Mouse (Mus musculus) liver, postnatal 0 days (tissue): Measurements from ENCODE around the gene Abi1. TPM values are rescaled to one million over a fixed set of nuclear protein-coding genes. Genes with fewer than 3 reads are reported as not detected.

ENCODE experiments used
- ATAC-seq: fragments of 200-750 bp; cut with Nextera tagmentation; 2 replicates; pipeline ENCODE4 v1.8.0; 2017; ENCODE audit warnings: mild to moderate bottlenecking, moderate library complexity
- DNase-seq: peaks from one replicate; pipeline ENCODE4 v3.0.0-alpha.2; 2016
- H3K27ac ChIP-seq: fragments of 300-500 bp; sonication (generic); 2 replicates; pipeline ENCODE4 v1.5.1; 2014; ENCODE audit warnings: antibody characterized with exemption, moderate library complexity, mild to moderate bottlenecking, low read depth
- H3K27me3 ChIP-seq: fragments of 300-500 bp; sonication (generic); 2 replicates; pipeline ENCODE4 v1.6.1; 2014; ENCODE audit warnings: low read length, control low read depth, mixed read lengths; ENCODE audit not compliant: insufficient read depth
- H3K36me3 ChIP-seq: fragments of 300-500 bp; sonication (generic); replicated peaks from 2 replicates; pipeline ENCODE4 v1.6.1; 2014; ENCODE audit warnings: mild to moderate bottlenecking, control low read depth, low read length, moderate library complexity, mixed read lengths; ENCODE audit not compliant: insufficient read depth
- H3K4me1 ChIP-seq: fragments of 300-500 bp; sonication (generic); 2 replicates; pipeline ENCODE4 v1.6.1; 2014; ENCODE audit warnings: antibody characterized with exemption, mild to moderate bottlenecking, control low read depth; ENCODE audit not compliant: insufficient read depth
- H3K4me2 ChIP-seq: fragments of 300-500 bp; sonication (generic); 2 replicates; pipeline ENCODE4 v1.6.1; 2014; ENCODE audit warnings: low read depth, mild to moderate bottlenecking, low read length, moderate library complexity, mixed read lengths
- H3K4me3 ChIP-seq: fragments of 300-500 bp; sonication (generic); 2 replicates; pipeline ENCODE4 v1.5.1; 2014; ENCODE audit warnings: low read depth, low read length
- H3K9ac ChIP-seq: fragments of 300-500 bp; sonication (generic); replicated peaks from 2 replicates; pipeline ENCODE4 v1.6.1; 2014; ENCODE audit warnings: mild to moderate bottlenecking, moderate library complexity
- H3K9me3 ChIP-seq: fragments of 300-500 bp; sonication (generic); 2 replicates; pipeline ENCODE4 v1.6.1; 2016; ENCODE audit warnings: mild to moderate bottlenecking, control low read depth, low read length, mixed read lengths
- CTCF ChIP-seq: sonication (generic); IDR thresholded peaks from 2 replicates; pipeline ENCODE4 v1.5.1; 2016; ENCODE audit warnings: antibody characterized with exemption, low read depth
- EP300 ChIP-seq: IDR thresholded peaks from 2 replicates; pipeline ENCODE4 v1.6.1; 2016; ENCODE audit warnings: antibody characterized with exemption, low read depth, mild to moderate bottlenecking
- WGBS: fragments of 180-500 bp; shearing (Covaris S2); extraction: QIAGEN DNeasy Blood & Tissue Kit; methylation state at CpG from one replicate; pipeline ENCODE4 v1.1.7; 2014; ENCODE audit not compliant: insufficient replicate concordance; 5-methylcytosine and 5-hydroxymethylcytosine counted together
- polyA plus RNA-seq: library from polyadenylated mRNA; unstranded; fragments of >200 nt; fragmentation: Nextera tagmentation; extraction: Ambion mirVana; gene quantifications from 2 replicates; pipeline ENCODE4 v1.2.1, GENCODE M21; 2015

Abi1 gene
- polyA plus RNA-seq, 1 experiment from 2014 or later: 16.2 TPM

DNA sequence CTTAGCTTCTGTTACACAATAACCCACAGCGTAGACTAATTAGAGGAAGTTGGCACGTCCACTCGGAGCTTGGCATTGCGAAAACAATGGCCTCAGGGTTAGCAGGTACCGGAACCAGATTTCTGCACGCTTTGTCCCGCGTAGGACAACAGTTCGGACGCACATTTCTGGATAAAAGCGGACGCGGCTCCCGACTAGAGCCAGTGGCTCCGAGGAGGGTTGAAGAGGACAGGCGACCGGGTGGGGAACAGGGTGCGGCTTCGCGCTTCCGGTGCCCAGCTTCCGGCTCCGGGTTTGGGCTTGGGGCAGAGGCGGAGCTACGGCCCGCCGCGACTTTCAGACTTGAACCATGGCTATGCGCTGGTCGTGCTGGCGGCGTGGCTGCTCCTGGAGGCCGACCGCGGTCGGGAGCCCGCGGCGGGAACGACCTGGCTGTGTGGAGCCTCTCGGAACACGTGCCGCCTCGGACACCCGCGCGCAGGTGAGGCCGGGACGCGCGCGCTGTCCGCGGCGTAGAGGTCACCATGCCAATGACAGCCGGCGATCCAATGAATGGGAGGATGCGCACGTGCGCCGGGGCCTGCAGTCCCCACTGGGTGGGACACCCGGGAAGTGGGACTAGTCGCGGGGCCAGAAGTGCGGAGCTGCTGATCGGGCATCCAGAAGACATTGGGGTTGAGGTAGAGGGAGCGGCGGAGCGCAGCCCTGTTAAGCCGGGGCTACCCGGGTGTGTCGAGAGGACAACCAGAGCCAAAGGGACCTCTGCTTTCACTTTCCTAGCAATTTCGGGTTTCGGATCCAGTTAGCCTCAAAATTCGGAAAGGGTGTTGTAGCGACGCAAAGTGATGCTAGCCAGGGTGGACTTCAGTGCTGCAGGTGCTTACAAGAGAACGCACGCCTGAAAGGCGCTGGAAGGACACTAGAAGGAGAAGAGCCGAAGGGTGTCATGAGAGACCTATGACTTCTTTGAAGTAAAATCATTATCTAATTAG is 144.5 kb downstream of the Abi1 start, which contains the start of gene Pdss1:
Gene Pdss1, plus strand, starts transcription at position 241 of the 992 bp plus-strand sequence.
- Histone ChIP-seq H3K27me3 (no peaks in the 10 kb centered on the region), H3K4me2 (peak within 1 kb of the TSS; percentile 78), H3K9me3 (no peaks in the 10 kb centered on the region), H3K4me3 (peak within 1 kb of the TSS; percentile 82), H3K9ac (peak within 1 kb of the TSS; percentile 80), H3K4me1 (peaks cover 10% of the 10 kb centered on the region; the same call in 1 of the 2 replicates), H3K36me3 (peaks cover 6% of the 10 kb centered on the region; the same call in 1 of the 2 replicates), H3K27ac (peak within 1 kb of the TSS; percentile 84)
- WGBS: 2% methylated on average over 77 of the region's 81 CpGs
- TF ChIP-seq EP300 (peak; percentile 78), CTCF (no peak)
- DNase-seq: peak; percentile 95
- ATAC-seq: peak; percentile 99

DNA sequence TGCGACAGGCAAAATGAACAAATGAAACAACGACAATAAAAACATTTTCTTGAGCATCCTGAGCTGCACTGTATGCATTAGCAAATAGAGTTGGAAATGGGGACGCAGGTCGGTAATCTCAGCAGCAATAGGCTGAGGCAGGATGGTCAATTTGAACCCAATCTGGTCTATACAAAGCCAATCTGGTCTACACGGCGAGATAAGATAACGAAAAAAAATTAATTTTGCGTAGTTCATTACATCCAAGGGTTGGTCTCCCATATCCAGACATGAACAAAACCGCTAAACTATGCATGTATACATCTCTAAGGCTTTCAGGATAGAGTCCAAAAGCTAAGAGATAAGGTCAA is 145.1 kb downstream of the Abi1 start:
- Histone ChIP-seq H3K27me3 (no peaks in the 10 kb centered on the region), H3K9me3 (no peaks in the 10 kb centered on the region), H3K4me1 (peaks cover 10% of the 10 kb centered on the region; the same call in 1 of the 2 replicates), H3K9ac (peak overlapping the region; percentile 80), H3K27ac (peak overlapping the region; percentile 84), H3K36me3 (peaks cover 3% of the 10 kb centered on the region; the same call in 1 of the 2 replicates), H3K4me3 (peak overlapping the region; percentile 82), H3K4me2 (peak overlapping the region; percentile 78)
- ATAC-seq: no peak; the same call in 1 of the 2 replicates
- TF ChIP-seq EP300: no peak
- TF ChIP-seq CTCF: no peak
- 15% methylated on average over 9 of the region's 9 CpGs for WGBS
- no peak for DNase-seq

Other genes starting within 250 kb of the Abi1 start
- 10.1 and 11.8 TPM in 2 replicates for gene Pdss1, start 144.7 kb downstream of the Abi1 start, polyA plus RNA-seq
- 38.3 and 41.5 TPM in 2 replicates for gene Acbd5, start 27.9 kb upstream of the Abi1 start, polyA plus RNA-seq
- gene Mastl, start 115.8 kb upstream of the Abi1 start, polyA plus RNA-seq: 1.9 and 2.3 TPM in 2 replicates
- 21.4 and 23.3 TPM in 2 replicates for gene Yme1l1, start 116.1 kb upstream of the Abi1 start, polyA plus RNA-seq
- gene 4931423N10Rik, start 167.2 kb upstream of the Abi1 start, polyA plus RNA-seq: not detected in 2 replicates